Mouse (Mus musculus) right cerebral cortex, postnatal 36 days (tissue): Measurements from ENCODE around the gene Olfr1495.
"Not testable (repeated sequence)": the region's sequence is repeated elsewhere in the genome, so short reads cannot be mapped to it uniquely, and the experiment has no call there.

Source experiments
- DNase-seq, 2 experiments: peaks; one replicate each; pipeline ENCODE4 v3.0.0; 2022; ENCODE audit warnings: low spot score in 2 of 2, mixed read lengths in 1 of 2

The Olfr1495 gene

GRCm38 (mm10) chr19:13764306-13764705 lies at the start of gene Olfr1495:
TSS of gene Olfr1495 (plus strand) at chr19:13764606.
- no peak for DNase-seq

- DNase-seq, result no peak
These were observed 41.4 kb upstream of the Olfr1495 start, which contains the start of gene Olfr1493-ps1 for GRCm38 (mm10) chr19:13722978-13723377. TSS of gene Olfr1493-ps1 (plus strand) at chr19:13723278.

- no peak for DNase-seq
These were observed 25.0 kb upstream of the Olfr1495 start, which contains the start of gene Olfr1494 for GRCm38 (mm10) chr19:13739428-13739827. TSS of gene Olfr1494 (plus strand) at chr19:13739728.

- no peak for DNase-seq
These were observed 15.0 kb upstream of the Olfr1495 start for GRCm38 (mm10) chr19:13749366-13749765.

- DNase-seq, result no peak
These were observed 4.3 kb downstream of the Olfr1495 start for GRCm38 (mm10) chr19:13768565-13769276.

GRCm38 (mm10) chr19:13777578-13777977 lies 13.2 kb downstream of the Olfr1495 start, which contains the start of gene Olfr1496:
TSS of gene Olfr1496 (plus strand) at chr19:13777878.
- no peak for DNase-seq

- no peak for DNase-seq
These were observed 33.7 kb downstream of the Olfr1495 start, which contains the start of gene Olfr1497 for GRCm38 (mm10) chr19:13798102-13798501. TSS of gene Olfr1497 (minus strand) at chr19:13798202.

GRCm38 (mm10) chr19:13805486-13805885 lies 41.1 kb downstream of the Olfr1495 start:
- DNase-seq, result not testable (repeated sequence)

GRCm38 (mm10) chr19:13812823-13813222 lies 48.4 kb downstream of the Olfr1495 start:
- no peak for DNase-seq

GRCm38 (mm10) chr19:13818827-13819226 lies 54.4 kb downstream of the Olfr1495 start:
- no peak for DNase-seq

- no peak for DNase-seq
These were observed 54.9 kb downstream of the Olfr1495 start, which contains the start of gene Olfr1499 for GRCm38 (mm10) chr19:13819347-13819746. TSS of gene Olfr1499 (minus strand) at chr19:13819447.
